ENCODE assay signal across 14 mouse cellular contexts in the genomic region with DNA sequence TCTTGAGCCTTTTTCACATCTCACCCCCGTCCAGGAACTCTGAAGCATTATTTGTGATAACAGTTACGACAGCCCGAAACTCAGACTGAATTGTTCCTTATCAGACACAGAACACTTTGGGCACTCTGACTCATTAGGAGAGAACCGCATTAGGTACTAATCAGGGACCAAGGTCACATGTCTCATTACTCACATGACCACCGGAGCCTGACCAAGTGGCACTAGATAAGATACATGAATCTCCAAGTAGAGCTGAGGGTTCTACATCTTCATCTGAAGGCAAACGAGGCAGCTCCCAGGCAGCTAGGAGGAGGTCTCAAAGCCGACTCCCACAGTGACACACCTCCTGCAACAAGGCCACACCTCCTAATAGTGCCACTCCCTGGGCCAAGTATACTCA. TPM values are rescaled to one million over a fixed set of nuclear protein-coding genes. Genes with fewer than 3 reads are reported as not detected.
DNase-seq lines count a peak whose midpoint lies in the region; ATAC-seq and TF ChIP-seq lines count a peak whose summit lies in the region.
"Had no signal": no experiment of that assay in that cellular context is flagged by ENCODE, and none has a peak within 500 bp of the region (broad histone marks: within the 10 kb centered on the region; RNA-seq: fewer than 3 reads in every experiment).

No protein-coding gene starts in this region.

- ATAC-seq in heart, postnatal 0 days (ENCODE audit: insufficient read depth, low read depth) = peak; percentile 72
- peak; percentile 28; the same call in 1 of the 2 replicates for ATAC-seq in intestine, postnatal 0 days
- ATAC-seq in stomach, embryonic 14.5 days (ENCODE audit: insufficient number of reproducible peaks, insufficient read depth, low FRiP score, low read depth) = 0 out of 2 replicates have a peak, but pooled peaks have one; percentile 18
- ATAC-seq: forebrain, embryonic 14.5 days had no signal

- peak; percentile 30 for DNase-seq in heart, postnatal 0 days (ENCODE audit: low spot score)
- DNase-seq in heart, postnatal 14 days = no peak
- DNase-seq in c-Kit-positive CD71-negative TER-119-negative erythroid progenitor cells, embryonic 14.5 days (ENCODE audit: low read depth) = peak; percentile 35
- DNase-seq in urinary bladder, adult 18-20 months (ENCODE audit: low spot score in 2 of 2) = no peak
- no peak for DNase-seq in right cerebral cortex, postnatal 36 days (ENCODE audit: low spot score in 2 of 2)
- no peak for DNase-seq in frontal cortex, postnatal 25 days (ENCODE audit: low spot score in 2 of 2)
- DNase-seq: cerebellum, postnatal 36 days; gastrocnemius, postnatal 14 days; kidney, adult 8-10 months had no signal

- H3K4me2 ChIP-seq in heart, postnatal 0 days (ENCODE audit: low read depth, low read length) = 0 out of 2 replicates have a peak overlapping the region, but pooled peaks have one; percentile 3
- H3K4me2 ChIP-seq in intestine, postnatal 0 days (replicated peaks; ENCODE audit: low read depth) = no peak overlapping the region
- H3K4me2 ChIP-seq in stomach, embryonic 14.5 days (replicated peaks; ENCODE audit: low read depth, low read length) = no peak overlapping the region
- H3K4me2 ChIP-seq: embryonic facial prominence, embryonic 13.5 days had no signal

- H3K27ac ChIP-seq in heart, postnatal 0 days (ENCODE audit: low read depth) = no peak overlapping the region
- H3K27ac ChIP-seq in intestine, postnatal 0 days (ENCODE audit: low read depth, low read length) = no peak overlapping the region
- H3K27ac ChIP-seq in stomach, embryonic 14.5 days (ENCODE audit: low read length) = no peak overlapping the region
- H3K27ac ChIP-seq: embryonic facial prominence, embryonic 13.5 days; macrophage had no signal

- WGBS in heart, postnatal 0 days = 14% methylated on average over 7 of the region's 7 CpGs
- WGBS in intestine, postnatal 0 days = 34% methylated on average over 7 of the region's 7 CpGs
- WGBS in stomach, embryonic 14.5 days = 59% methylated on average over 7 of the region's 7 CpGs

- peaks cover 19% of the 10 kb centered on the region; the same call in 1 of the 2 replicates for H3K36me3 ChIP-seq in heart, postnatal 0 days (replicated peaks; ENCODE audit: control insufficient read depth, insufficient read depth, low read length)
- peaks cover 21% of the 10 kb centered on the region; the same call in 1 of the 2 replicates for H3K36me3 ChIP-seq in intestine, postnatal 0 days (ENCODE audit: control insufficient read depth, insufficient read depth)
- H3K36me3 ChIP-seq in stomach, embryonic 14.5 days (ENCODE audit: control insufficient read depth, insufficient read depth, low read length) = no peaks in the 10 kb centered on the region; the same call in 1 of the 2 replicates

- H3K4me1 ChIP-seq in heart, postnatal 0 days (ENCODE audit: control insufficient read depth, insufficient read depth) = no peaks in the 10 kb centered on the region
- 0 out of 2 replicates have a peak, but pooled peaks cover 3% of the 10 kb centered on the region for H3K4me1 ChIP-seq in intestine, postnatal 0 days (replicated peaks; ENCODE audit: control insufficient read depth, insufficient read depth, low read length)
- no peaks in the 10 kb centered on the region for H3K4me1 ChIP-seq in stomach, embryonic 14.5 days (ENCODE audit: control insufficient read depth, insufficient read depth, low read length)
- H3K4me1 ChIP-seq: embryonic facial prominence, embryonic 13.5 days had no signal

- intact Hi-C loops in heart, postnatal 14 days (cut with DNase I) = no loop called here

- TF ChIP-seq CTCF in heart, postnatal 0 days (IDR thresholded peaks at IDR 0.05; ENCODE audit: low read depth) = no peak
- no peak for TF ChIP-seq CTCF in intestine, postnatal 0 days (IDR thresholded peaks at IDR 0.05; ENCODE audit: low read depth)

- H3K9ac ChIP-seq in heart, postnatal 0 days (replicated peaks; ENCODE audit: low read depth, low read length) = no peak overlapping the region
- H3K9ac ChIP-seq in intestine, postnatal 0 days (ENCODE audit: low read depth, low read length) = no peak overlapping the region
- no peak overlapping the region for H3K9ac ChIP-seq in stomach, embryonic 14.5 days (replicated peaks; ENCODE audit: low read depth, low read length)
- H3K9ac ChIP-seq: embryonic facial prominence, embryonic 13.5 days had no signal

- H3K27me3 ChIP-seq in heart, postnatal 0 days (ENCODE audit: control insufficient read depth, insufficient read depth, low read length) = no peaks in the 10 kb centered on the region
- no peaks in the 10 kb centered on the region for H3K27me3 ChIP-seq in intestine, postnatal 0 days (replicated peaks; ENCODE audit: control insufficient read depth, insufficient read depth, low read length)
- no peaks in the 10 kb centered on the region for H3K27me3 ChIP-seq in stomach, embryonic 14.5 days (ENCODE audit: control insufficient read depth, insufficient read depth, low read length)
- H3K27me3 ChIP-seq: embryonic facial prominence, embryonic 13.5 days had no signal

- no peaks in the 10 kb centered on the region for H3K9me3 ChIP-seq in heart, postnatal 0 days (replicated peaks; ENCODE audit: control insufficient read depth, low read length)
- H3K9me3 ChIP-seq in intestine, postnatal 0 days (ENCODE audit: control insufficient read depth) = no peaks in the 10 kb centered on the region
- no peaks in the 10 kb centered on the region for H3K9me3 ChIP-seq in stomach, embryonic 14.5 days (ENCODE audit: control insufficient read depth, low read depth, low read length)
- H3K9me3 ChIP-seq: embryonic facial prominence, embryonic 13.5 days had no signal

- peak; percentile 18; the same call in 1 of the 2 replicates for TF ChIP-seq EP300 in heart, postnatal 0 days (IDR thresholded peaks at IDR 0.05; ENCODE audit: low read depth)

- no peak overlapping the region for H3K4me3 ChIP-seq in heart, postnatal 0 days (ENCODE audit: low read depth, low read length)
- H3K4me3 ChIP-seq in intestine, postnatal 0 days (ENCODE audit: low read depth, low read length) = no peak overlapping the region
- no peak overlapping the region for H3K4me3 ChIP-seq in stomach, embryonic 14.5 days (ENCODE audit: low read depth, low read length)
- H3K4me3 ChIP-seq: embryonic facial prominence, embryonic 13.5 days had no signal

RNA-seq across cellular contexts. Expression of gene Cybrd1, which starts 21.6 kb away (rescaled TPM):
- total RNA-seq in heart, postnatal 0 days (2014; rRNA removed; ENCODE audit: low replicate concordance) = 2.2 and 2.6 TPM in 2 replicates
- polyA plus RNA-seq in heart, postnatal 0 days (2015; fragmentation: Nextera tagmentation; extraction: Ambion mirVana) = 0.56 and 0.60 TPM in 2 replicates
- 1 to 10 TPM; 1.1 to 1.5 TPM for total RNA-seq in heart, postnatal 14 days (2021)
- polyA plus RNA-seq in intestine, postnatal 0 days (2015; fragmentation: Nextera tagmentation; extraction: Ambion mirVana) = 7.1 and 7.7 TPM in 2 replicates
- polyA plus RNA-seq in stomach, embryonic 14.5 days (2014; fragmentation: Nextera tagmentation; extraction: Ambion mirVana) = 6.2 and 7.2 TPM in 2 replicates

RNA-seq across cellular contexts. Expression of gene Mettl8, which starts 40.8 kb away (rescaled TPM):
- total RNA-seq in heart, postnatal 0 days (2014; rRNA removed; ENCODE audit: low replicate concordance) = 1.2 and 11.0 TPM in 2 replicates
- polyA plus RNA-seq in heart, postnatal 0 days (2015; fragmentation: Nextera tagmentation; extraction: Ambion mirVana) = 5.0 and 5.7 TPM in 2 replicates
- 1 to 10 TPM; 5.6 to 5.9 TPM for total RNA-seq in heart, postnatal 14 days (2021)
- 5.9 and 6.0 TPM in 2 replicates for polyA plus RNA-seq in intestine, postnatal 0 days (2015; fragmentation: Nextera tagmentation; extraction: Ambion mirVana)
- polyA plus RNA-seq in stomach, embryonic 14.5 days (2014; fragmentation: Nextera tagmentation; extraction: Ambion mirVana) = 20.0 and 22.3 TPM in 2 replicates

RNA-seq across cellular contexts. Expression of gene Dcaf17, which starts 41.0 kb away (rescaled TPM):
- 7.7 and 7.9 TPM in 2 replicates for total RNA-seq in heart, postnatal 0 days (2014; rRNA removed; ENCODE audit: low replicate concordance)
- 12.3 and 13.6 TPM in 2 replicates for polyA plus RNA-seq in heart, postnatal 0 days (2015; fragmentation: Nextera tagmentation; extraction: Ambion mirVana)
- 1 to 10 TPM; 5.1 to 8.1 TPM for total RNA-seq in heart, postnatal 14 days (2021)
- polyA plus RNA-seq in intestine, postnatal 0 days (2015; fragmentation: Nextera tagmentation; extraction: Ambion mirVana) = 17.4 and 19.3 TPM in 2 replicates
- polyA plus RNA-seq in stomach, embryonic 14.5 days (2014; fragmentation: Nextera tagmentation; extraction: Ambion mirVana) = 40.8 and 42.0 TPM in 2 replicates

Comparison
In these comparisons a context has a peak if more than half of its experiments do, and no peak if none do; other contexts are left out.
1. DNase-seq: peak in heart, postnatal 0 days (single experiment) and c-Kit-positive CD71-negative TER-119-negative erythroid progenitor cells, embryonic 14.5 days (single experiment); none in heart, postnatal 14 days (0 of 2), urinary bladder, adult 18-20 months (0 of 2), right cerebral cortex, postnatal 36 days (0 of 2) and frontal cortex, postnatal 25 days (0 of 2).
2. ATAC-seq: peak in every context shown above with its lines; median percentile 72 in heart, postnatal 0 days; 28 in intestine, postnatal 0 days; 18 in stomach, embryonic 14.5 days.